Mouse (Mus musculus) embryonic facial prominence, embryonic 14.5 days (tissue): Measurements from ENCODE around the gene Ttc28. TPM values are rescaled to one million over a fixed set of nuclear protein-coding genes. Genes with fewer than 3 reads are reported as not detected.
A peak's percentile ranks its signal among the peaks of the same experiment; 100 is the strongest.

Experiments
- ATAC-seq: fragments of 200-750 bp; cut with Nextera tagmentation; 2 replicates; pipeline ENCODE4 v1.8.0; 2017; ENCODE audit warnings: low read depth, moderate number of reproducible peaks, moderate TSS enrichment
- DNase-seq: peaks from one replicate; pipeline ENCODE4 v3.0.0-alpha.2; 2015; ENCODE audit warnings: low spot score
- H3K27ac ChIP-seq: fragments of 300-500 bp; sonication (generic); replicated peaks from 2 replicates; pipeline ENCODE4 v1.5.1; 2014; ENCODE audit warnings: low read depth, mild to moderate bottlenecking, low read length, moderate library complexity
- H3K27me3 ChIP-seq: fragments of 300-500 bp; sonication (generic); replicated peaks from 2 replicates; pipeline ENCODE4 v1.6.1; 2014; ENCODE audit warnings: low read length; ENCODE audit not compliant: control insufficient read depth, insufficient read depth
- H3K36me3 ChIP-seq: fragments of 300-500 bp; sonication (generic); 2 replicates; pipeline ENCODE4 v1.6.1; 2014; ENCODE audit warnings: low read length, mixed read lengths; ENCODE audit not compliant: control insufficient read depth, insufficient read depth
- H3K4me1 ChIP-seq: fragments of 300-500 bp; sonication (generic); 2 replicates; pipeline ENCODE4 v1.6.1; 2014; ENCODE audit warnings: antibody characterized with exemption, low read length; ENCODE audit not compliant: control insufficient read depth, insufficient read depth
- H3K4me2 ChIP-seq: fragments of 300-500 bp; sonication (generic); 2 replicates; pipeline ENCODE4 v1.6.1; 2014; ENCODE audit warnings: low read depth, mild to moderate bottlenecking, low read length, moderate library complexity, mixed read lengths
- H3K4me3 ChIP-seq: fragments of 300-500 bp; sonication (generic); 2 replicates; pipeline ENCODE4 v1.5.1; 2014; ENCODE audit warnings: low read depth, mild to moderate bottlenecking, low read length
- H3K9ac ChIP-seq: fragments of 300-500 bp; sonication (generic); 2 replicates; pipeline ENCODE4 v1.6.1; 2014; ENCODE audit warnings: low read depth, mild to moderate bottlenecking, low read length, moderate library complexity, mixed read lengths
- H3K9me3 ChIP-seq: fragments of 300-500 bp; sonication (generic); 2 replicates; pipeline ENCODE4 v1.6.1; 2016; ENCODE audit warnings: low read length; ENCODE audit not compliant: control insufficient read depth
- WGBS: fragments of 180-500 bp; shearing (Covaris S2); extraction: QIAGEN DNeasy Blood & Tissue Kit; methylation state at CpG from one replicate; pipeline ENCODE4 v1.1.7; 2014; 5-methylcytosine and 5-hydroxymethylcytosine counted together
- polyA plus RNA-seq: library from polyadenylated mRNA; unstranded; fragments of >200 nt; fragmentation: Nextera tagmentation; extraction: Ambion mirVana; gene quantifications from 2 replicates; pipeline ENCODE4 v1.2.1, GENCODE M21; 2014

Gene Ttc28
- polyA plus RNA-seq, 1 experiment from 2014 or later = 17.4 TPM

DNA sequence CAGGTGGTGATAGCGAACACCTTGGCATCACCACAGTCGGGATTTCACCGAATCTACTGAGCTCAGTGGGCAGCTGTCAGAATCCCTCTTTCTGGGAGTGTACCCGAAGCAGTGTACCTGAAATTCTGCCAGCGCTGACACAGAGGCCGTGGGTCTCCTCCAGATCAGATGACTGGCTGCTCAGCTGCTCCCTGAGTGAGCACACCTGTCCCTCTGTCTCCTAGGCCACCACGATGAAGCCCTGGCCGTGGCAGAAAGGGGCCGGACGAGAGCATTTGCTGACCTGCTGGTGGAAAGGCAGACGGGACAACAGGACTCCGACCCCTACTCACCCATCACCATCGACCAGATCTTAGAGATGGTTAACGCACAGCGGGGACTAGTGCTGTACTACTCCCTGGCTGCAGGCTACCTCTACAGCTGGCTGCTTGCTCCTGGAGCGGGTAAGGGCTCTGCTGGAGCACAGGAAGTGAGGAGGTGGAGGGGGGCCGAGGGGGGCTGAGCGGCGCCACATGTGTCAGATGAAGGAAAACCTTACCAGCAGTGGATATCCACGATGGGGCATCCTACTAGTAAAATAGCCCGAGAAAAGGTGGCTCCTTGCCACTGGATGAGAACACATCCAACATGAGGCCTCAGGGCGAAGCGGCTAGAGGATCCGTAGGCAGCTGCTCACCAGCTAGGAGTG, 353.6 kb downstream of the Ttc28 start:
- H3K9ac ChIP-seq = peak overlapping the region; percentile 41; the same call in 1 of the 2 replicates
- no peak for ATAC-seq
- 41% methylated on average over 24 of the region's 24 CpGs for WGBS
- H3K4me1 ChIP-seq = peaks cover 21% of the 10 kb centered on the region
- H3K4me2 ChIP-seq = no peak overlapping the region
- H3K27me3 ChIP-seq = no peaks in the 10 kb centered on the region
- H3K9me3 ChIP-seq = no peaks in the 10 kb centered on the region
- no peak for DNase-seq
- peaks cover 70% of the 10 kb centered on the region for H3K36me3 ChIP-seq
- no peak overlapping the region for H3K4me3 ChIP-seq
- H3K27ac ChIP-seq = no peak overlapping the region; the same call in 1 of the 2 replicates

DNA sequence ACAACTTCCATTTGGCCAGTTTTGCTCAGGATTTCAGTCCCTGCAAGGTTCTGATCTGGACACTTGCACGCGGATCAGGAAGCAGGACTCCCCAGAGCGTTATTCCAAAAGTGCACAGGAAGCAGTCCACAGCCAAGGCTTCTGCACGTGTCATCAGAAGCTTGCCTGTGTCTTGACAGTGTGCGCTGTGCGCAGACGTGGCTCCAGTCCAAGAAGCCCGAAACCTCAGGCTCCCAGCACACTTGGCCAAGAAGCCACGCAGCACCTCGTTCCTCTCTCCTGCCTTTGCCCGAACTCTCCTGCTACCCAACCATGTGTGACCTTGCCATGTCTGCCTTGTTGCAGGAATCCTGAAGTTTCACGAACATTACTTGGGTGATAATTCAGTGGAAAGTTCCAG, 355.5 kb downstream of the Ttc28 start:
- Histone ChIP-seq H3K9ac (no peak overlapping the region), H3K4me2 (no peak overlapping the region), H3K4me3 (no peak overlapping the region), H3K36me3 (peaks cover 80% of the 10 kb centered on the region), H3K27me3 (no peaks in the 10 kb centered on the region), H3K9me3 (no peaks in the 10 kb centered on the region), H3K27ac (no peak overlapping the region), H3K4me1 (peaks cover 5% of the 10 kb centered on the region; the same call in 1 of the 2 replicates)
- peak; percentile 50 for DNase-seq
- ATAC-seq = no peak
- 59% methylated on average over 12 of the region's 12 CpGs for WGBS

DNA sequence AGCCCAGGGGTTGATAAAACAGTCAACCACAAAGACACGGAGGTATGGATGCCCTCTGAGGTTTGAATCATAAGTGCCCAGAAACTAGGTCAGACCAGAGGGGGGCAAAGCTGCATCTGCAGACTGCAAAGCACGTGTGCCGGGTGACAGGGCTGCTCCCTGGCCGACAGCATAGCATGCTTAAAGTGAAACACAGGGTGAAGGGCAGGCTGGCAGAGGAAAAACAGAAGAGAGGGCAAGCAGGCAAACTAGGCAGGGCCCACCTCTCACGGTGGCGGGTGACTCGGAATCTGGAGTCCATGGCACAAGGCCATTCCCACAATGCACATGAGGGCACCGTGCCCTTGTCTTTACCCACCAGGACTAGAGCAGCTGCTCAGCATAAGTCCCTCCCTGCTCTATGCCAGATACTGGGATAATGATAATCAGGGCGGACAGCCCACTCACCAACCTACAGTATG, 357.6 kb downstream of the Ttc28 start:
- ATAC-seq = no peak
- no peak overlapping the region for H3K9ac ChIP-seq

GRCm38 (mm10) chr5:111239223-111239622, 359.6 kb downstream of the Ttc28 start:
- no peak; the same call in 1 of the 2 replicates for ATAC-seq
- Histone ChIP-seq H3K36me3 (peaks cover 61% of the 10 kb centered on the region), H3K4me1 (peaks cover 16% of the 10 kb centered on the region), H3K9me3 (no peaks in the 10 kb centered on the region), H3K4me3 (no peak overlapping the region), H3K27me3 (no peaks in the 10 kb centered on the region), H3K27ac (no peak overlapping the region), H3K4me2 (no peak overlapping the region), H3K9ac (no peak overlapping the region)
- DNase-seq = no peak
- WGBS = 50% methylated on average over 7 of the region's 7 CpGs

More for the DNA sequence above, 357.6 kb downstream of the Ttc28 start:
- Histone ChIP-seq H3K27me3 (no peaks in the 10 kb centered on the region), H3K36me3 (peaks cover 76% of the 10 kb centered on the region), H3K4me1 (peaks cover 5% of the 10 kb centered on the region; the same call in 1 of the 2 replicates), H3K27ac (no peak overlapping the region), H3K4me2 (no peak overlapping the region), H3K4me3 (no peak overlapping the region), H3K9me3 (no peaks in the 10 kb centered on the region)
- DNase-seq = no peak
- WGBS = 79% methylated on average over 9 of the region's 9 CpGs

- Histone ChIP-seq H3K36me3 (peaks cover 31% of the 10 kb centered on the region), H3K9ac (0 out of 2 replicates have a peak overlapping the region, but pooled peaks have one; percentile 25), H3K4me3 (no peak overlapping the region), H3K4me1 (peaks cover 24% of the 10 kb centered on the region), H3K27me3 (no peaks in the 10 kb centered on the region), H3K27ac (peak overlapping the region; percentile 33; the same call in 1 of the 2 replicates), H3K9me3 (no peaks in the 10 kb centered on the region), H3K4me2 (no peak overlapping the region)
- DNase-seq = no peak
- 10% methylated on average over 14 of the region's 14 CpGs for WGBS
- no peak for ATAC-seq
These were observed 363.9 kb downstream of the Ttc28 start for GRCm38 (mm10) chr5:111243447-111244040.

DNA sequence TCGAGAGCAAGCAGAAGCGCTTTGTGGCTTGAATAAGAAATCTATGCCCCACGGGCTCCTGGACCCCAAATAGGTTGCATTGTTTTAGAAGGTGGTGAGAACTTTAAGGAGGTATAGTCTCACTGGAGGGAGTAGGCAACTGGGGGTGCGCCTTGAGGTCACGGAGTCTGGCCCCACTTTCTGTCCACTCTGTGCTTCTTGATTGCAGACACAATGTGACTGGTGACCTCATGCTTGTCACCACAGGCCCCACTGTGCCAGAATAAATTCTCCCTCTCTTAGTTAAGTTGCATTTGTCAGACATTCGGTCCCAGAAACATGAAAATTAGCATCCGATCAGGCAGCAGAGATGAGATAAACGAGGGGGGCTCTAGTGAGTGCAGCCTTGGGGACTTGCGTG, 364.5 kb downstream of the Ttc28 start:
- 39% methylated on average over 9 of the region's 9 CpGs for WGBS
- no peak for ATAC-seq

GRCm38 (mm10) chr5:111247571-111248265, 368.1 kb downstream of the Ttc28 start:
- DNase-seq (no peak), ATAC-seq (no peak)
- H3K4me2 ChIP-seq = no peak overlapping the region
- no peak overlapping the region for H3K4me3 ChIP-seq
- peak overlapping the region; percentile 67 for H3K27ac ChIP-seq
- WGBS = 67% methylated on average over 10 of the region's 10 CpGs
- H3K4me1 ChIP-seq = peaks cover 23% of the 10 kb centered on the region
- H3K9me3 ChIP-seq = no peaks in the 10 kb centered on the region
- no peaks in the 10 kb centered on the region for H3K27me3 ChIP-seq
- peak overlapping the region; percentile 6; the same call in 1 of the 2 replicates for H3K9ac ChIP-seq
- H3K36me3 ChIP-seq = 0 out of 2 replicates have a peak, but pooled peaks cover 3% of the 10 kb centered on the region

More for the DNA sequence above, 364.5 kb downstream of the Ttc28 start:
- Histone ChIP-seq H3K27me3 (no peaks in the 10 kb centered on the region), H3K4me1 (peaks cover 24% of the 10 kb centered on the region), H3K4me2 (no peak overlapping the region), H3K4me3 (no peak overlapping the region), H3K36me3 (peaks cover 26% of the 10 kb centered on the region; the same call in 1 of the 2 replicates), H3K27ac (no peak overlapping the region), H3K9me3 (no peaks in the 10 kb centered on the region), H3K9ac (no peak overlapping the region)
- no peak for DNase-seq

DNA sequence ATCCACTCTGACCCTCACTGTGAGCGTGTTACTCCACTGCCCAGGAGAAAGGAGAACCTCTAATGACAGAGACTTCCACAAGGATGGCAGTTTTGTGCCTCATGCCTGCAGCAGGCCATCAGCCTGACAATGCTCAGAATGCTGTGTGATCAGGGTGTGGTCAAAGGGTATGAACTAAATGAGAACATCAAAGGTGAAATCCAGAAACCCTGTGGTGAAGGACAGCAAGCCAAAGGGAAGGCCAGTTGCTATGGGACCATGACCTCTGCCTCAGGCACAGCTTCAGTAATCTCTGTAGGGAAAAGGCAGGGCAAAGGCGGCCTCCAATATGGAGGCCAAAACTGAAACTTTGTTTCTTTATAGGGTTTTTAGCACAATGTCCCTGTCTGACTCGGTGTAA, 372.5 kb downstream of the Ttc28 start:
- peaks cover 26% of the 10 kb centered on the region for H3K4me1 ChIP-seq
- no peak overlapping the region for H3K4me2 ChIP-seq
- no peak overlapping the region for H3K27ac ChIP-seq
- H3K9ac ChIP-seq = no peak overlapping the region
- WGBS = 86% methylated on average over 3 of the region's 3 CpGs
- H3K4me3 ChIP-seq = no peak overlapping the region
- ATAC-seq (no peak), DNase-seq (no peak)
- 0 out of 2 replicates have a peak, but pooled peaks cover 3% of the 10 kb centered on the region for H3K36me3 ChIP-seq
- H3K27me3 ChIP-seq = no peaks in the 10 kb centered on the region
- no peaks in the 10 kb centered on the region for H3K9me3 ChIP-seq
